Mouse (Mus musculus) heart, adult 2 months (tissue): ENCODE data around the gene Pbdc1.

Source experiments
- CTCF ChIP-seq: fragments of 200-600 bp; IDR thresholded peaks from 2 replicates; pipeline ENCODE4 v1.8.1; 2022; ENCODE audit warnings: antibody characterized with exemption, mild to moderate bottlenecking, moderate library complexity
- EP300 ChIP-seq: fragments of 200-500 bp; IDR thresholded peaks from 2 replicates; pipeline ENCODE4 v1.6.1; 2011; ENCODE audit warnings: low read depth, low read length, control low read depth; ENCODE audit not compliant: insufficient read depth

GRCm38 (mm10) chrX:105069671-105070503, 9.7 kb upstream of the Pbdc1 start:
- TF ChIP-seq EP300 = 0 out of 2 replicates have a peak, but pooled peaks have one; percentile 15
- TF ChIP-seq CTCF = peak; percentile 79
